Mouse (Mus musculus): Measurements from ENCODE around the gene Arhgap42.

Gene Arhgap42

GRCm38 (mm10) chr9:9160736-9161135 lies 78.2 kb downstream of the Arhgap42 start:
- in situ Hi-C loops (cut with MboI; ENCODE audit: low pct_unique_long_range_greater_than_20kb in 1 of 2, low sequenced_read_pairs in 2 of 2, unreplicated experiment in 1 of 2): no loop called here

GRCm38 (mm10) chr9:9158241-9158640 lies 80.7 kb downstream of the Arhgap42 start:
- in situ Hi-C loops (cut with MboI; ENCODE audit: low pct_unique_long_range_greater_than_20kb in 1 of 2, low sequenced_read_pairs in 2 of 2, unreplicated experiment in 1 of 2): no loop called here

DNA sequence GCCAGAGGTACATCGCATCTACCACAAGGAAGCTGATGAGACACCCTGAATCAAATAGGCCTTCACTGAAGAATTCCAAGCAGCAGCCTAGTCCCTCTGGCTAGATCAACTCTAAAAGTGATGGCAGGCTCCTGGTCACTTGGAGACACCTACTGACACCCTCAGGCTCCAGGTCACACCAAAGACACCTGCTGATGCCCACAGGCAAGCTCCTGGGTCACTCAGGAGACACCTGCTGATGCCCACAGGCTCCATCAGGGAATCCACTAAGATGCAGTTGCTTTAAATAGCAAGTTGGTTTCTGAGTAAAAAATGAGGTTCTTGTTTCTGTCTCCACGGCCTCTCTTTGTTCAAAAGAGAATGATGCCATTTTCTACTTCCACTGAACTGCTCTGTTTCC lies 81.5 kb downstream of the Arhgap42 start:
- in situ Hi-C loops (cut with MboI; ENCODE audit: low pct_unique_long_range_greater_than_20kb in 1 of 2, low sequenced_read_pairs in 2 of 2, unreplicated experiment in 1 of 2): no loop called here

DNA sequence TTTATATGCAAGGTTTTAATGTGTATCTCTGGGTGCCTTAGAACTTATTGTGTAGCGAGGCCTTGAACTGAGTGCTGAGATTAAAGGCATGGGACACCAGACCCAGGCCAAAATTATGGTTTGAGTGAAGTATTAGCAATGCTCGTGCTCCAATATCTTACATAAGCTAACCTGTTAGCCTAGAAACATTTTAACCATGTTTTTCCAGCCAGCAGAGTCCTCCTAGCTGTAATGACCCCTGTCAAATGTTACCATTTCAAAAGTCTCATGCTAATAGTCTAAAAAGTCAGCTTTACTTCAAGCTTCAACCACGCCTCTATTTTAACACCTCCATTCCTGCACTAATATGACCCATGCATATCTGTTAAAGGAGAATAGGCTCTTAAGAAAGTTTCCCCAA lies 84.3 kb downstream of the Arhgap42 start:
- in situ Hi-C loops (cut with MboI; ENCODE audit: low pct_unique_long_range_greater_than_20kb in 1 of 2, low sequenced_read_pairs in 2 of 2, unreplicated experiment in 1 of 2): no loop called here

DNA sequence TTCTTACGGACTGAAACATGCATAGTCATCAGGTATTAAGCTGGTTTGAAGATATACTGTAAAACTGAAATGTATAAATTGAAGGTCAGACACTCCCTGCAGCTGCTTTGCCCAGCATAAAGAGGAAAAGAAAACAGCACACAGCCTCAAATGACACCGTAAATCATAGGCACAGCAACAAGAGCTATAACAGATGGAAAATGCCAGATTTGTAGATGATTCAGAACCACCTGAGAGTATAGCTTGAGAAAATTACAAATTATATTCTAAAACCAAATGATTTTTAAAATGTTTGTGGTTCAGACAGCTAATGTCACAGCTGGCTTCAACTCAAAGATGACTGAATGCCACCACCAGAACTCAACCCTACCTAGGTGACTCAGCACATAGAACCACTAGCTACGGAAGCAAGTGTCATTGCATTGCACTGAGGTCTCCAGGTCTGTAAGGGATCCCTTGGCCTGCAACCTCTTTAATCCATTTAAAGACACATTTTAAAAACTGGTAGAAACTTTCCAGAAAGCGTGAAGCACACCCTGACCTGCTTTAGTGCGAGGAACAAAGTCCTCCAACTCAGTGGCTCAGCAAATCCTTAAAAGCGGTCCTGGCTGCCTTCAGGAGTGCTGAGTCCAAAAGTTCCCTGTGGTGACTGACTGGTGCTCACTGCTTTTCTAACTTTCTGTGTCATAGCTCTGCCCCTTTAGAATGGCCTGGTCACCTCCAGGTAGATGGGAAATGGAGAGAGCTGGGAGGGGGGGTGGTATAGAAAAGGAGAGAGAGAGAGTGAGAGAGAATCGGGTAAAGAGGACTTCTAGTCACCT lies 94.4 kb downstream of the Arhgap42 start:
- in situ Hi-C loops (cut with MboI; ENCODE audit: low pct_unique_long_range_greater_than_20kb in 1 of 2, low sequenced_read_pairs in 2 of 2, unreplicated experiment in 1 of 2): no loop called here

- in situ Hi-C loops (cut with MboI; ENCODE audit: low pct_unique_long_range_greater_than_20kb in 1 of 2, low sequenced_read_pairs in 2 of 2, unreplicated experiment in 1 of 2): no loop called here
These were observed 95.8 kb downstream of the Arhgap42 start for GRCm38 (mm10) chr9:9143102-9143501.

- in situ Hi-C loops (cut with MboI; ENCODE audit: low pct_unique_long_range_greater_than_20kb in 1 of 2, low sequenced_read_pairs in 2 of 2, unreplicated experiment in 1 of 2): no loop called here
These were observed 96.3 kb downstream of the Arhgap42 start for GRCm38 (mm10) chr9:9142561-9142960.

DNA sequence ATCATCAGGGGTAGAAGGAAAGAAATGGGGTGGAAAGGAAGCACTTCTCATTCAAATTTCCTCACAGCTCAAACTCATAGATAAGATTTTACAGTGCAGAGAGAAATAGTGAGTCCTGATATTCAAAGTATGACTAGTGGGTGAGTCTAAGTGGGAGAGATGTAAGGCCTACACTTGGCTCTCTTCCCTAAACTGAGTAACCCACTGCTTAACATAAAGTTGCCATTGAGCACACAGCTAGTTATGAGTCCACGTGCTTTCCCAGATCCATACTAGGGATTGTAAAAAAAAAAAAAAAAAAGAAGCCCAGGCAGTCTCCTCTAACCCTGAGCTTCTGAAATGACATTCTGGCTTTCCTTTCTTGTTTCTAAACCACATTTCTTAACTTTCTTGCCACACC lies 96.8 kb downstream of the Arhgap42 start:
- in situ Hi-C loops (cut with MboI; ENCODE audit: low pct_unique_long_range_greater_than_20kb in 1 of 2, low sequenced_read_pairs in 2 of 2, unreplicated experiment in 1 of 2): no loop called here

DNA sequence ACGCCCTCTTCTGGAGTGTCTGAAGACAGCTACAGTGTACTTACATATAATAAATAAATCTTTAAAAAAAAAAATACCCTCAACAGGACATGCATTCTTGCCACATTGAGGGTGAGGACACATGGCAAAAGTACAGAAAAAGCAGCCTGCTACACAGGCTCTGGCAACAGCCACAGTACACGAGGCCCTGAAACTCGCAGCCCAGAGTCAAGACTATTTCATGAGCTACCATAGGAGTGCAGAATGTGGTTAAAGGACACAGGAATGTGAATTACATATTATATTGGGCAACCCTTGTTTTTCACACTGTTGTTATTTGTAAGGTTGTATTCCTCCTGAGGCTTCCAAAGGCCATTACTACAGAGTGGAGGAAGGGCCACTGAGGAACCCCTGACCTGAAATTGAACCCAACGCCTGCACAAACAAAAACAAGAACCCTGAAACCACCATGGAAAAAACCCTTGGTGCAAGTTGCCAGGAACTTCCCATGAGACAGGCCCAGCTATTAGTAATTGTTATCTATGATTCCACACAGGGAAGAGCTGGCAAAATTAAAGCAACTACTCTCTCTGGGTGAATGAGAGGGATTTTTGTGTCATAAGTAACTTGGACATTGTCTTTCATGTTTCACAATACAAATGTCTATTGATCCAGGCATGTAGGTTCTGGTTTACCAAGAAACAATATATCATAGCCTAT lies 109.8 kb downstream of the Arhgap42 start:
- in situ Hi-C loops (cut with MboI; ENCODE audit: low pct_unique_long_range_greater_than_20kb in 1 of 2, low sequenced_read_pairs in 2 of 2, unreplicated experiment in 1 of 2): no loop called here

- in situ Hi-C loops (cut with MboI; ENCODE audit: low pct_unique_long_range_greater_than_20kb in 1 of 2, low sequenced_read_pairs in 2 of 2, unreplicated experiment in 1 of 2): no loop called here
These were observed 111.7 kb downstream of the Arhgap42 start for GRCm38 (mm10) chr9:9127041-9127755.

GRCm38 (mm10) chr9:9124156-9124555 lies 114.7 kb downstream of the Arhgap42 start:
- in situ Hi-C loops (cut with MboI; ENCODE audit: low pct_unique_long_range_greater_than_20kb in 1 of 2, low sequenced_read_pairs in 2 of 2, unreplicated experiment in 1 of 2): no loop called here

- in situ Hi-C loops (cut with MboI; ENCODE audit: low pct_unique_long_range_greater_than_20kb in 1 of 2, low sequenced_read_pairs in 2 of 2, unreplicated experiment in 1 of 2): no loop called here
These were observed 124.6 kb downstream of the Arhgap42 start for GRCm38 (mm10) chr9:9114266-9114665.

GRCm38 (mm10) chr9:9113847-9114246 lies 125.1 kb downstream of the Arhgap42 start:
- in situ Hi-C loops (cut with MboI; ENCODE audit: low pct_unique_long_range_greater_than_20kb in 1 of 2, low sequenced_read_pairs in 2 of 2, unreplicated experiment in 1 of 2): no loop called here

DNA sequence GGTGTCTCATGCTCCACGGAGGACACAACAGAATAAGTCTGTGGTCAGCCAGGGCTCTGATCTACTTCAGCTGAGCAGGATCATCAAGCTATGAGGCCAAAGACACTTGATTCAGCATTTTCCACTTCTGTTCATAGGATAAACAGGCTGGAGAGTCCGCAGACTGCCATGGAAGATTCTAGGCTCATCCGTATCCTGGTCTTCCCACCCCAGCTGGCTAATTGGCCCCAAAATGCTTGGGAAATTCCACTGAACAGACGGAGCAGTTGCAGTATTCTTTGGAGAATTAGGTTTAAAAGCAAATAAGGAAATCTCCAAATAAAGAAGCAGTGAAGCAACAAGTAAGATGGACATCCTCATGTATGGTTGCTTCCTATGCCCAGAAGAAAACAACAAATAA lies 126.0 kb downstream of the Arhgap42 start:
- in situ Hi-C loops (cut with MboI; ENCODE audit: low pct_unique_long_range_greater_than_20kb in 1 of 2, low sequenced_read_pairs in 2 of 2, unreplicated experiment in 1 of 2): no loop called here

- in situ Hi-C loops (cut with MboI; ENCODE audit: low pct_unique_long_range_greater_than_20kb in 1 of 2, low sequenced_read_pairs in 2 of 2, unreplicated experiment in 1 of 2): no loop called here
These were observed 131.2 kb downstream of the Arhgap42 start for GRCm38 (mm10) chr9:9107697-9108096.

DNA sequence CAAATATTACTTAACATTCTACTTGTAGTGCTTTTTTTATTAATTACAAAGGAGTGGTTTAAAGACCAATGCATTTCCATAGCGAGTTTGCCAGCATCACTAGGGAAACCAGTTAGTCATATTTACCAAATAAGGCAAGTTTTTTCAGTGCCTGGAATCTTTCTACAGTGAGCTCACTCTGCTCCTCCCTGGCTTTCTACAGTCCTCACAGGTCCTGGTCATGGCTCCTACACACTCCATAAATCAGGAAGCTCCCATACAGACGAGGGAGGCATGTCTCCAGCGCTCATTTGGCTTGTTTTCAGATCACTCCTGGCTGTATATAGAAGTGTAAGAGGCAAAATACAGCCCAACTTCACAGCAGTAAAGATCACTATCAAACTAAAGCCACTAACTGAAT lies 134.1 kb downstream of the Arhgap42 start:
- in situ Hi-C loops (cut with MboI; ENCODE audit: low pct_unique_long_range_greater_than_20kb in 1 of 2, low sequenced_read_pairs in 2 of 2, unreplicated experiment in 1 of 2): no loop called here

- in situ Hi-C loops (cut with MboI; ENCODE audit: low pct_unique_long_range_greater_than_20kb in 1 of 2, low sequenced_read_pairs in 2 of 2, unreplicated experiment in 1 of 2): no loop called here
These were observed 136.8 kb downstream of the Arhgap42 start for GRCm38 (mm10) chr9:9102158-9102514.

DNA sequence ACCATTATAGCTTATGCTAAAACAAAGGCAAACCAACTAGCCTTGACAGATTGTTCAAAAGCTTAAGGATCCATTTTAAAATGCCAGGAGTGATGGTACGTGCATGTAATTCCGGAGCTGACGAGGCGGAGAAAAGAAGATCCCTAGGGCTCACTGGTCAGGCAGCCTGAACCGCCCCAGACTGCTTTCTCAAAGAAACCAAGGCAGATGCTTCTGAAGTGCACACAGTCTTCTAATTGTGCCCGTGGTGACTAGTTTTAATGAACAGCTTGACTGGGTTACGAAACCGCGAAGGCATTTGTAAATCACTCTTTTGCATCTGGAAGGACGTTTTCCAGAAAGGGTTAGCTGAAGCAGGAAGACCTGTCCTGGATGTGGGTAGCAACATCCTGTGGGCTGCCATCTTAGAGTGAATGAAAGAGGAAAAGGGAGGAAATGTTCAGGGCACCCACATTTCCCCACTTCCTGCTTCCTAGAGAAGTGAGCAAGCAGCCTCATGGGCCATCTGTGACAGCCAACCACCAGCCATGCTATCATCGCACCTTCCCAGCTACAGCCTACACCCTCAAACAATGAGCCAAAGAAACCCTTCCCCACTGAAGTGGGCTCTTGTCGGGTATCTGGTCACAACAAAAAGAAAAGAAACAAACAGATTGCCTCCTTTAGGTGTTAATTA lies 137.3 kb downstream of the Arhgap42 start:
- in situ Hi-C loops (cut with MboI; ENCODE audit: low pct_unique_long_range_greater_than_20kb in 1 of 2, low sequenced_read_pairs in 2 of 2, unreplicated experiment in 1 of 2): no loop called here

DNA sequence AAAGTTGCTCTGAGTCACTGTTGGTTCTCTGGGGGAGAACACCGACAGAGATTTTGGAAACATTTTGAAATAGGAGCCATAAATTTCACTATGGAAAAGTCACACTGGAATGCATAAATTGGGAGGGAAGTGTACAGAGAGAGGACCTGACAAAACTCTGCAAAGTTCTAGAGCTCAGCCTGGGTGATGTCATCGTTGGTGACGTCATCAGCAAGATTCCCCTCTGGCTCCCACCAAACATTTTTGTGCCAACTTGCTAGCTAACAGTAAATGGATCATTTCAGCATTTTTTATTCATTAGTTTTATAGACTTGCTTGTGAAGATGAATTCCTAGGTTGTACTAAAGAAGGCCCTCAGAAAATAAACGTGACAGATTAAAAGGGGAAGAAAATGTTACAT lies 137.8 kb downstream of the Arhgap42 start:
- in situ Hi-C loops (cut with MboI; ENCODE audit: low pct_unique_long_range_greater_than_20kb in 1 of 2, low sequenced_read_pairs in 2 of 2, unreplicated experiment in 1 of 2): no loop called here

Data from mouse embryonic stem cell (cell line).